Mouse (Mus musculus) gastrocnemius, postnatal 10 days (tissue): ENCODE data around the gene 4932415D10Rik. TPM values are rescaled to one million over a fixed set of nuclear protein-coding genes. Genes with fewer than 3 reads are reported as not detected.

ENCODE experiments used
- DNase-seq: peaks from one replicate; pipeline ENCODE4 v3.0.0; 2021; ENCODE audit warnings: mixed read lengths
- long read RNA-seq, 2 experiments: library from polyadenylated mRNA; stranded (forward); transcript quantifications; one replicate each; pipeline ENCODE4 v2.0.0; 2021
- total RNA-seq, 2 experiments: library from RNA; stranded (reverse); gene quantifications; 2 replicates each; pipeline ENCODE4 v1.2.3; 2021

The 4932415D10Rik gene
- not detected for total RNA-seq
- long read RNA-seq, experiment 1: 0 reads
- long read RNA-seq, experiment 2: 0 reads

DNA sequence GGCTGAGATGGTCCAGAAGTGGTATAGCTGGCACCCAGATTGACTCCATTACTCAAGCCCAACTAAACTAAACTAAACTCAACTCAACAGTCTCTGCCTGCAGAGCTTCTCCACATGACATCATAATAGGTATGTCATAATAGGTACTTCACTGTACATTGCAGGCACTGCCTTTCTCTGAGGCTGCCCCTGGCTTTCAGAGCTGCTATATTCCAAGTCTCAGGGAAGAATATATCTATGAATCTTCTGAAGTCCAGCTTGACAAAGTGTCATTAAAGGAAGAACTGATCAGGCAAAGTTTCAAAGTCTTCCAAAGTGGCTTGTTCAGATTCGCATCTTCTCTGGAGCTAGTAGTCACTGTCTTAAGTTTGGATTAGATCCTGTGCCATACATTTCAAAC lies at the start of gene 4932415D10Rik:
4932415D10Rik (minus strand) TSS at position 101 of the 400 bp plus-strand sequence.
- DNase-seq: no peak

DNA sequence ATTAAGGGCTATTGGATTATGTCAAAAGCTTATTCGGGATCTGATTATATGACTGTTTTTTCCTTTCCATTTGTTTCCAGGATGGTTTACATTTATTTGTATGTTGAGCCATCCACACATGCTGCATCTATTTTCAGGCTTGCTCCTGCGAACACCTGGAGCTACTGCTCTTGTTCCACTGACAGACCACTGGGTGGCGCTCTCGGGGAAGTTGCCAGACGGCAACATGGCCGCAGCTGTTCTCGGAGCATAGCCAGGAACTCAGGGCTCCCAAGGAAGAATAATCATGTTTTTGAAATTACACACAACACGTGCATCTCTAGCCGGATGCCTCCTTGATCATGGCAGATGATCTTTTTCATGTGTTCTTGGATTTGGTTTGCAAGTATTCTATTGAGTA lies 45.5 kb upstream of the 4932415D10Rik start:
- no peak for DNase-seq

DNA sequence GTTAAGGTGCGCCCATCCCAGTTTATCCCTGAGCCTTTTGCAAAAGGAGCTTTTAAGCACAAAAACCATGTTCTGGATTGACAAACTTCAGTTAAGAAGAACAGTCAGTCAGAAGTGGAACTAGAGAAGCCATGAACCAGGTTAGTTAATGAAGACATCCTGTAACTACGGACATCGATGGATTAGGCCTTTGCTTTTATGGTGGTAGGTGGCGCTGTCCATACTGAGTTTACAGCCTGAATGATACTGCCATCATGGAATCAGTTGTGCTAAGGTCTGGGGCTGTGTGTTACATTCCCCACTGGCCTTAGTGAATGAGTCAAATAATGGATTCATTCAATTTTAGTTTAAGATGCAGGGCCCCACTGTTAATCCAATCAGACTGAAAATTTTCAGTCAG lies 39.0 kb upstream of the 4932415D10Rik start:
- no peak for DNase-seq

GRCm38 (mm10) chr10:82354083-82355010 lies 38.0 kb upstream of the 4932415D10Rik start, which contains the start of gene Gm4924:
Gene Gm4924, plus strand, starts transcription at chr10:82354255.
- DNase-seq: peak; percentile 67

GRCm38 (mm10) chr10:82329826-82330225 lies 13.4 kb upstream of the 4932415D10Rik start:
- no peak for DNase-seq

GRCm38 (mm10) chr10:82320134-82320533 lies 3.8 kb upstream of the 4932415D10Rik start:
- no peak for DNase-seq

DNA sequence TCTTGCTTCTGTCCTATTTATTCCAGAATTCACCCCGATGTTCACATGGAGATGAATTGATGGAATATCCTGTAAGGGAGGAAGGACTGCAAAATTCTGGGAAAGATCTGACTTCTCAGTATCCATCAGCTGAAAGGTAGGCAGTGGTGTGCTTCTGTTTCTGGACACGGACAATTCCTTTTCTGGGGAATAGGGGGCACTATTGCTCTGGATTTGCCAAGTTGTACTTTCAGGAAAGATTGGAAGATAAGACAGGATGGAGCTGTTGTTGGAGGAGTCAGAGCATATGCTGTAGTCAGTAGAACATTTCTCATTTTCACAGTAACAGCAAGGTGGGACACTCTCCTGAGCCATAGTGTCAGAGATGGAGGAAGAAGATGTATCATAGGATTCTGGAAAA lies 19.9 kb downstream of the 4932415D10Rik start:
- DNase-seq: no peak

DNA sequence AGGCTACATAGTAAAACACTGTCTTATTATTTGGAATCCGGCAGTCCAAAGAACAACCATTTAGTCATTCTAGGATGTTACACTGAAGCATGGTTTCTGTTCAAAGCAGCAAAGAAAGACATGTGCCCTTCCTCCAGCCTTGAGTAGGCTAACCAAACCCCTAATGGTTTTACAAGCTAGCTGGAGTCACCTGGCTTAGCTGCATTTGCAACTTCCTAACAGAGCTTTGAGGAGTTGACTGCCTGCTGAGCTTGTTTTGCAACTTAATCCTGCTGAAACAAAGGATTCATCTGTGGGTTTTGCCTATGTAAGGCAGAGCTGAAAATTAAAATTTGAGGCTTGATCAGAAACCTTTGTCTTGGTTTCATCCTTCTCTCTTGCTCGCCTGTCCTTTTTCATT lies 59.1 kb downstream of the 4932415D10Rik start:
- no peak for DNase-seq

DNA sequence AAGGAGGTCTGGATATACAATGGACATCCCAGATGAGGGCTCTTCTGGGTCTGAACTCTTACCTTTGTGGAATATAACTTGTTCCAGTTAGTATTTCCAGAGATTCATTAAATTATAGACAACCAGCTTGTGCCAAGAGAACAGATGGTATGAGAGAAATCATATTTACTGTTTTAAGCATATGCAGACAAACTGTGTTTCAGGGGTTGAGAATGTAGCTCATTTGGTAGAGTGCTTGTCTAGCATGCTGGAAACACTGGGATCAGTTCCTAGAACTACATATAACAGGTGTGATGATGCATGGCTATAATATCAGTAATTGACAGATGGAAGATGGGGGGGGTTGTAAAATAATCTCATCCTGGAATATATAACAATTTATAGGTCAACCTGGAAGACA lies 71.4 kb downstream of the 4932415D10Rik start:
- no peak for DNase-seq

DNA sequence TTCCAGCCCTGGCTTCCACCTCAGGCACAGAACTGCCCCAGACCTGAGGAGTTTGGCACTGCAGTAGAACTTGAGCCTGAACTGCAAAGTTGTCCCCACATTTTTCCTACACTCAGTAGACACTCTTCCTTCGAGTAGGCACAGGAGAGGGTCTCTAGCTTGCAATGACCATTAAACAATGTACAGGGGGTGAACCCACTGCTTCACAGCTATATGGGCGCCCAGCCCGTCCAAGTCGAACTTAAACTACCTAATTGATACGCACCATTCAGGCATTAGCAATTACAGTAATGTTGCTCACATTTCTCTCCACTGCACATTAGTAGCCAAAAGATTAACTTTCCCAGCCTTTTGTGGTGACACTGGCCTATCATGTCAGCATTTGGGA lies 75.0 kb downstream of the 4932415D10Rik start:
- DNase-seq: no peak

GRCm38 (mm10) chr10:82240742-82241400 lies 75.5 kb downstream of the 4932415D10Rik start, which contains the start of gene Zfp938:
Gene Zfp938, minus strand, starts transcription at chr10:82241280.
- peak; percentile 65 for DNase-seq

Other genes starting within 250 kb of the 4932415D10Rik start
- gene BC024063, start 233.2 kb downstream of the 4932415D10Rik start, total RNA-seq: 1 to 10 TPM; 2.3 to 3.3 TPM
- 1 to 10 TPM; 2.2 to 3.0 TPM for gene AU041133, start 188.6 kb downstream of the 4932415D10Rik start, total RNA-seq
- gene Zfp938, start 75.3 kb downstream of the 4932415D10Rik start, total RNA-seq: 1 to 10 TPM; 7.0 to 8.0 TPM
- 1 to 10 TPM; 2.3 to 2.5 TPM for gene Gm4924, start 37.7 kb upstream of the 4932415D10Rik start, total RNA-seq
- gene Gm1553, start 176.0 kb upstream of the 4932415D10Rik start, total RNA-seq: not detected